Mouse (Mus musculus) kidney, adult 2 months (tissue): Measurements from ENCODE around the gene Smpd2.

Experiments
- CTCF ChIP-seq: fragments of 200-500 bp; conservative IDR thresholded peaks from 2 replicates; pipeline ENCODE4 v1.5.1; 2011; ENCODE audit warnings: low read depth, mild to moderate bottlenecking, control low read depth, low read length, moderate library complexity, mixed read lengths; ENCODE audit not compliant: insufficient read depth, insufficient read length
- POLR2A ChIP-seq: fragments of 200-500 bp; IDR thresholded peaks from one replicate; pipeline ENCODE4 v1.6.1; 2011; ENCODE audit warnings: low read depth, low read length, control low read depth

DNA sequence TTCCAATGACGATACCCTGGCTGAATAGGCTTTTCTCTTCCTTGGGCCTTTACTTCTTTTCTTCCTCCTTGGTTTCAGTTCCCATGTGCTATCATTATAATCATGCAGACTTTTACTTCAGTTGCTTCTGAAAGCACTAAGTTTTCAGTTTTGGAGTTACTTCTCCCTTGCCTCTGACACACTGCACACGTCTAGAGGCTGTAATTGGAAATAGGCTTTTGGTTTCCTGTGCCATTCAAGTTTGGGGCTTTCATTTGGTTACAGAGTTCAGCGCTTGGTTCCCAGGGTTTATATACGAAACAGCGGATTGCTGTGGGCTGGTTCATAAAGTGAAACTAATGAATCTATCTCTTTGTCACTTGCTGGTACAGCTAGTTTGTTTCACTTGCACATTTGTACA is 39.8 kb upstream of the Smpd2 start:
- TF ChIP-seq CTCF (no peak), POLR2A (no peak)
